ENCODE assay signal across 9 mouse cellular contexts in genomic region chr2:128816916-128817315, GRCm38 (mm10). TPM values are rescaled to one million over a fixed set of nuclear protein-coding genes. Genes with fewer than 3 reads are reported as not detected.
A peak's percentile ranks its signal among the peaks of the same experiment; 100 is the strongest.
DNase-seq lines count a peak whose midpoint lies in the region; ATAC-seq lines count a peak whose summit lies in the region.
"Had no signal": no experiment of that assay in that cellular context is flagged by ENCODE, and none has a peak within 500 bp of the region (broad histone marks: within the 10 kb centered on the region; RNA-seq: fewer than 3 reads in every experiment).

No protein-coding gene starts in this region.

- H3K9ac ChIP-seq in heart, embryonic 14.5 days (ENCODE audit: low read length): peak overlapping the region; percentile 4; the same call in 1 of the 2 replicates
- 0 out of 2 replicates have a peak overlapping the region, but pooled peaks have one; percentile 47 for H3K9ac ChIP-seq in hindbrain, embryonic 15.5 days
- H3K9ac ChIP-seq in midbrain, embryonic 13.5 days (replicated peaks): no peak overlapping the region

- peak overlapping the region in 1 of 2 experiments; percentile 76; a peak in 2 of 4 replicates for H3K4me3 ChIP-seq in heart, embryonic 14.5 days (ENCODE audit: control insufficient read depth in 1 of 2, insufficient read depth in 1 of 2, low read depth in 1 of 2, low read length in 2 of 2)
- H3K4me3 ChIP-seq in hindbrain, embryonic 15.5 days: peak overlapping the region; percentile 73
- peak overlapping the region; percentile 58 for H3K4me3 ChIP-seq in midbrain, embryonic 13.5 days (replicated peaks)

- no peaks in the 10 kb centered on the region for H3K27me3 ChIP-seq in heart, embryonic 14.5 days (ENCODE audit: control insufficient read depth, insufficient read depth, low read length)
- no peaks in the 10 kb centered on the region for H3K27me3 ChIP-seq in hindbrain, embryonic 15.5 days
- H3K27me3 ChIP-seq in midbrain, embryonic 13.5 days: 0 out of 2 replicates have a peak, but pooled peaks cover 4% of the 10 kb centered on the region

- no peak for ATAC-seq in heart, embryonic 14.5 days (ENCODE audit: insufficient number of reproducible peaks, insufficient read depth, low FRiP score, low read depth)
- ATAC-seq in hindbrain, embryonic 15.5 days (ENCODE audit: low FRiP score, low read depth): no peak
- no peak for ATAC-seq in midbrain, embryonic 13.5 days
- ATAC-seq in monocyte, adult 5-6 weeks (replicated peaks; ENCODE audit: insufficient number of reproducible peaks, low FRiP score, low TSS enrichment, poor library complexity, severe bottlenecking): no peak

- no peaks in the 10 kb centered on the region for H3K9me3 ChIP-seq in heart, embryonic 14.5 days (ENCODE audit: control insufficient read depth, low read length)
- no peaks in the 10 kb centered on the region for H3K9me3 ChIP-seq in hindbrain, embryonic 15.5 days
- no peaks in the 10 kb centered on the region for H3K9me3 ChIP-seq in midbrain, embryonic 13.5 days

- peaks cover 3 to 11% of the 10 kb centered on the region in 2 experiments; a peak in 3 of 4 replicates for H3K4me1 ChIP-seq in heart, embryonic 14.5 days (ENCODE audit: control insufficient read depth in 2 of 2, insufficient read depth in 2 of 2, low read length in 2 of 2)
- peaks cover 21% of the 10 kb centered on the region for H3K4me1 ChIP-seq in hindbrain, embryonic 15.5 days (replicated peaks)
- H3K4me1 ChIP-seq in midbrain, embryonic 13.5 days (replicated peaks): peaks cover 25% of the 10 kb centered on the region

- no peak for DNase-seq in heart, adult 9 months (ENCODE audit: low spot score in 2 of 2)
- peak; percentile 10 for DNase-seq in c-Kit-positive CD71-positive TER-119-positive erythroid progenitor cells, embryonic 14.5 days (ENCODE audit: low spot score)
- no peak for DNase-seq in ovary, postnatal 10 days (ENCODE audit: low spot score)
- no peak for DNase-seq in thymus, postnatal 4 days
- DNase-seq: cerebellum, adult 11 months had no signal

- peak overlapping the region in 1 of 2 experiments; percentile 90; a peak in 2 of 4 replicates for H3K27ac ChIP-seq in heart, embryonic 14.5 days (replicated peaks in 1 of 2; ENCODE audit: control insufficient read depth in 1 of 2, insufficient read depth in 1 of 2, low read depth in 2 of 2, low read length in 2 of 2)
- H3K27ac ChIP-seq in hindbrain, embryonic 15.5 days (replicated peaks): peak overlapping the region; percentile 92; the same call in 1 of the 2 replicates
- no peak overlapping the region; the same call in 1 of the 2 replicates for H3K27ac ChIP-seq in midbrain, embryonic 13.5 days

- H3K4me2 ChIP-seq in heart, embryonic 14.5 days (ENCODE audit: low read length): peak overlapping the region; percentile 82
- peak overlapping the region; percentile 83 for H3K4me2 ChIP-seq in hindbrain, embryonic 15.5 days
- peak overlapping the region; percentile 62 for H3K4me2 ChIP-seq in midbrain, embryonic 13.5 days (replicated peaks)

- no peaks in the 10 kb centered on the region for H3K36me3 ChIP-seq in heart, embryonic 14.5 days (ENCODE audit: control insufficient read depth, insufficient read depth, low read length)
- H3K36me3 ChIP-seq in hindbrain, embryonic 15.5 days: no peaks in the 10 kb centered on the region
- H3K36me3 ChIP-seq in midbrain, embryonic 13.5 days: no peaks in the 10 kb centered on the region

- WGBS in heart, embryonic 14.5 days: 45% methylated on average over 6 of the region's 6 CpGs
- WGBS in hindbrain, embryonic 15.5 days: 35% methylated on average over 6 of the region's 6 CpGs
- 43% methylated on average over 6 of the region's 6 CpGs for WGBS in midbrain, embryonic 13.5 days

RNA-seq across cellular contexts. Expression of gene Tmem87b, which starts 1.0 kb away (rescaled TPM):
- 27.3 and 27.9 TPM in 2 replicates for polyA plus RNA-seq in heart, embryonic 14.5 days (2014; fragmentation: Nextera tagmentation; extraction: Ambion mirVana)
- polyA plus RNA-seq in hindbrain, embryonic 15.5 days (2015; fragmentation: Nextera tagmentation; extraction: Ambion mirVana): 34.1 and 38.9 TPM in 2 replicates
- polyA plus RNA-seq in midbrain, embryonic 13.5 days (2015; fragmentation: Nextera tagmentation; extraction: Ambion mirVana): 37.6 and 38.3 TPM in 2 replicates
- 46.5 to 73.2 TPM (median 54.2 TPM) in 3 replicates for total RNA-seq in monocyte, adult 5-6 weeks (2017)

RNA-seq across cellular contexts. Expression of gene Fbln7, which starts 45.9 kb away (rescaled TPM):
- 0.93 and 0.96 TPM in 2 replicates for polyA plus RNA-seq in heart, embryonic 14.5 days (2014; fragmentation: Nextera tagmentation; extraction: Ambion mirVana)
- polyA plus RNA-seq in hindbrain, embryonic 15.5 days (2015; fragmentation: Nextera tagmentation; extraction: Ambion mirVana): 2.5 TPM in 2 replicates
- polyA plus RNA-seq in midbrain, embryonic 13.5 days (2015; fragmentation: Nextera tagmentation; extraction: Ambion mirVana): 1.0 and 1.3 TPM in 2 replicates
- not detected in 3 replicates for total RNA-seq in monocyte, adult 5-6 weeks (2017)
